9 mouse cellular contexts compared by ENCODE assay signal in genomic region chr8:84702963-84703465, GRCm38 (mm10). TPM values are rescaled to one million over a fixed set of nuclear protein-coding genes. Genes with fewer than 3 reads are reported as not detected.
DNase-seq lines count a peak whose midpoint lies in the region; ATAC-seq lines count a peak whose summit lies in the region.
"Had no signal": no experiment of that assay in that cellular context is flagged by ENCODE, and none has a peak within 500 bp of the region (broad histone marks: within the 10 kb centered on the region; RNA-seq: fewer than 3 reads in every experiment).

No protein-coding gene starts in this region.

- peak overlapping the region; percentile 93 for H3K27ac ChIP-seq in heart, embryonic 13.5 days (replicated peaks)
- no peak overlapping the region for H3K27ac ChIP-seq in embryonic facial prominence, embryonic 13.5 days
- H3K27ac ChIP-seq in limb, embryonic 12.5 days, result 0 out of 2 replicates have a peak overlapping the region, but pooled peaks have one; percentile 31

- no peaks in the 10 kb centered on the region for H3K9me3 ChIP-seq in heart, embryonic 13.5 days
- no peaks in the 10 kb centered on the region for H3K9me3 ChIP-seq in embryonic facial prominence, embryonic 13.5 days
- no peaks in the 10 kb centered on the region for H3K9me3 ChIP-seq in limb, embryonic 12.5 days

- peak overlapping the region; percentile 57 for H3K4me3 ChIP-seq in heart, embryonic 13.5 days
- peak overlapping the region; percentile 20 for H3K4me3 ChIP-seq in embryonic facial prominence, embryonic 13.5 days
- H3K4me3 ChIP-seq in limb, embryonic 12.5 days (replicated peaks), result peak overlapping the region; percentile 19; the same call in 1 of the 2 replicates

- peaks cover 86% of the 10 kb centered on the region for H3K4me1 ChIP-seq in heart, embryonic 13.5 days
- H3K4me1 ChIP-seq in embryonic facial prominence, embryonic 13.5 days, result peaks cover 50% of the 10 kb centered on the region
- H3K4me1 ChIP-seq in limb, embryonic 12.5 days (replicated peaks), result peaks cover 63% of the 10 kb centered on the region

- peaks cover 30% of the 10 kb centered on the region for H3K36me3 ChIP-seq in heart, embryonic 13.5 days
- H3K36me3 ChIP-seq in embryonic facial prominence, embryonic 13.5 days, result peaks cover 31% of the 10 kb centered on the region
- peaks cover 27% of the 10 kb centered on the region for H3K36me3 ChIP-seq in limb, embryonic 12.5 days

- 76% methylated on average over 6 of the region's 6 CpGs for WGBS in heart, embryonic 13.5 days
- 83% methylated on average over 6 of the region's 6 CpGs for WGBS in embryonic facial prominence, embryonic 13.5 days
- WGBS in limb, embryonic 12.5 days, result 79% methylated on average over 6 of the region's 6 CpGs

- no peak for ATAC-seq in heart, embryonic 13.5 days (ENCODE audit: extremely low read depth, insufficient number of reproducible peaks, low FRiP score, low TSS enrichment)
- no peak for ATAC-seq in embryonic facial prominence, embryonic 13.5 days (ENCODE audit: insufficient number of reproducible peaks, insufficient read depth, low FRiP score, low TSS enrichment, low read depth)
- no peak for ATAC-seq in limb, embryonic 12.5 days (ENCODE audit: insufficient number of reproducible peaks, insufficient read depth, low FRiP score, low TSS enrichment, low read depth)
- no peak for ATAC-seq in megakaryocyte-erythroid progenitor cell, adult 5-6 weeks (replicated peaks; ENCODE audit: low FRiP score, low TSS enrichment, poor library complexity, severe bottlenecking)

- no peak for DNase-seq in heart, postnatal 4 days
- DNase-seq in A20 (ENCODE audit: low read depth, low spot score), result peak; percentile 66
- no peak for DNase-seq in retina, postnatal 1 day
- no peak for DNase-seq in testis, postnatal 10 days (ENCODE audit: low spot score)

- H3K27me3 ChIP-seq in heart, embryonic 13.5 days (replicated peaks), result peaks cover 60% of the 10 kb centered on the region
- H3K27me3 ChIP-seq in embryonic facial prominence, embryonic 13.5 days, result peaks cover 67% of the 10 kb centered on the region
- peaks cover 66% of the 10 kb centered on the region for H3K27me3 ChIP-seq in limb, embryonic 12.5 days

- peak overlapping the region; percentile 87 for H3K9ac ChIP-seq in heart, embryonic 13.5 days
- H3K9ac ChIP-seq in embryonic facial prominence, embryonic 13.5 days, result no peak overlapping the region
- H3K9ac ChIP-seq in limb, embryonic 12.5 days (replicated peaks), result no peak overlapping the region

- peak overlapping the region; percentile 74 for H3K4me2 ChIP-seq in heart, embryonic 13.5 days
- H3K4me2 ChIP-seq in embryonic facial prominence, embryonic 13.5 days, result peak overlapping the region; percentile 46
- peak overlapping the region; percentile 13 for H3K4me2 ChIP-seq in limb, embryonic 12.5 days

RNA-seq across cellular contexts. Expression of gene Lyl1, which starts 1.8 kb away (rescaled TPM):
- 15.4 and 17.1 TPM in 2 replicates for polyA plus RNA-seq in heart, embryonic 13.5 days (2015; fragmentation: Nextera tagmentation; extraction: Ambion mirVana)
- total RNA-seq in heart, postnatal 4 days (2021), result 10 to 100 TPM in 1 of 2 experiments, 1 to 10 TPM in 1; 9.6 to 10.6 TPM
- 4.8 and 4.9 TPM in 2 replicates for polyA plus RNA-seq in embryonic facial prominence, embryonic 13.5 days (2015; fragmentation: Nextera tagmentation; extraction: Ambion mirVana)
- 3.7 and 4.7 TPM in 2 replicates for polyA plus RNA-seq in limb, embryonic 12.5 days (2016; fragmentation: Nextera tagmentation; extraction: Ambion mirVana)
- 44.2 and 65.2 TPM in 2 replicates for total RNA-seq in megakaryocyte-erythroid progenitor cell, adult 5-6 weeks (2014; fragmentation: Nextera tagmentation)
- 9.5 and 10.1 TPM in 2 replicates for total RNA-seq in megakaryocyte-erythroid progenitor cell, adult 5-6 weeks (2017)

RNA-seq across cellular contexts. Expression of gene Nacc1, which starts 15.4 kb away (rescaled TPM):
- 15.1 and 15.7 TPM in 2 replicates for polyA plus RNA-seq in heart, embryonic 13.5 days (2015; fragmentation: Nextera tagmentation; extraction: Ambion mirVana)
- total RNA-seq in heart, postnatal 4 days (2021), result 10 to 100 TPM; 65.0 to 68.7 TPM
- 16.3 and 16.6 TPM in 2 replicates for polyA plus RNA-seq in embryonic facial prominence, embryonic 13.5 days (2015; fragmentation: Nextera tagmentation; extraction: Ambion mirVana)
- 16.9 and 21.4 TPM in 2 replicates for polyA plus RNA-seq in limb, embryonic 12.5 days (2016; fragmentation: Nextera tagmentation; extraction: Ambion mirVana)
- total RNA-seq in megakaryocyte-erythroid progenitor cell, adult 5-6 weeks (2014; fragmentation: Nextera tagmentation), result 71.6 and 76.7 TPM in 2 replicates
- total RNA-seq in megakaryocyte-erythroid progenitor cell, adult 5-6 weeks (2017), result 35.8 and 51.5 TPM in 2 replicates

RNA-seq across cellular contexts. Expression of gene Trmt1, which starts 16.9 kb away (rescaled TPM):
- 47.6 and 51.6 TPM in 2 replicates for polyA plus RNA-seq in heart, embryonic 13.5 days (2015; fragmentation: Nextera tagmentation; extraction: Ambion mirVana)
- total RNA-seq in heart, postnatal 4 days (2021), result 10 to 100 TPM; 47.4 to 48.8 TPM
- 71.3 and 78.6 TPM in 2 replicates for polyA plus RNA-seq in embryonic facial prominence, embryonic 13.5 days (2015; fragmentation: Nextera tagmentation; extraction: Ambion mirVana)
- 63.4 and 66.9 TPM in 2 replicates for polyA plus RNA-seq in limb, embryonic 12.5 days (2016; fragmentation: Nextera tagmentation; extraction: Ambion mirVana)
- 170 and 181 TPM in 2 replicates for total RNA-seq in megakaryocyte-erythroid progenitor cell, adult 5-6 weeks (2014; fragmentation: Nextera tagmentation)
- 94.9 and 126 TPM in 2 replicates for total RNA-seq in megakaryocyte-erythroid progenitor cell, adult 5-6 weeks (2017)

RNA-seq across cellular contexts. Expression of gene G430095P16Rik, which starts 19.8 kb away (rescaled TPM):
- 7.8 and 8.9 TPM in 2 replicates for polyA plus RNA-seq in heart, embryonic 13.5 days (2015; fragmentation: Nextera tagmentation; extraction: Ambion mirVana)
- 1 to 10 TPM; 1.1 to 1.3 TPM for total RNA-seq in heart, postnatal 4 days (2021)
- polyA plus RNA-seq in embryonic facial prominence, embryonic 13.5 days (2015; fragmentation: Nextera tagmentation; extraction: Ambion mirVana), result 6.1 and 6.2 TPM in 2 replicates
- 9.7 and 11.8 TPM in 2 replicates for polyA plus RNA-seq in limb, embryonic 12.5 days (2016; fragmentation: Nextera tagmentation; extraction: Ambion mirVana)
- 25.7 and 28.1 TPM in 2 replicates for total RNA-seq in megakaryocyte-erythroid progenitor cell, adult 5-6 weeks (2014; fragmentation: Nextera tagmentation)
- 8.2 and 11.4 TPM in 2 replicates for total RNA-seq in megakaryocyte-erythroid progenitor cell, adult 5-6 weeks (2017)
- total RNA-seq: liver, adult 2 months had no signal
- polyA plus RNA-seq: liver, adult 2 months had no signal

RNA-seq across cellular contexts. Expression of gene Ier2, which starts 40.4 kb away (rescaled TPM):
- 43.0 and 44.8 TPM in 2 replicates for polyA plus RNA-seq in heart, embryonic 13.5 days (2015; fragmentation: Nextera tagmentation; extraction: Ambion mirVana)
- total RNA-seq in heart, postnatal 4 days (2021), result 10 to 100 TPM; 33.3 to 35.5 TPM
- 64.3 and 67.6 TPM in 2 replicates for polyA plus RNA-seq in embryonic facial prominence, embryonic 13.5 days (2015; fragmentation: Nextera tagmentation; extraction: Ambion mirVana)
- 134 and 144 TPM in 2 replicates for polyA plus RNA-seq in limb, embryonic 12.5 days (2016; fragmentation: Nextera tagmentation; extraction: Ambion mirVana)
- total RNA-seq in megakaryocyte-erythroid progenitor cell, adult 5-6 weeks (2014; fragmentation: Nextera tagmentation), result 23.2 and 27.2 TPM in 2 replicates
- total RNA-seq in megakaryocyte-erythroid progenitor cell, adult 5-6 weeks (2017), result 47.1 and 60.7 TPM in 2 replicates

Comparison
In these comparisons a context has a peak if more than half of its experiments do, and no peak if none do; other contexts are left out.
1. H3K4me2 ChIP-seq: peak in every context shown above with its lines; median percentile 74 in heart, embryonic 13.5 days; 46 in embryonic facial prominence, embryonic 13.5 days; 13 in limb, embryonic 12.5 days.